Mouse (Mus musculus): ENCODE measurements at regions not wholly inside any gene's neighbourhood (a gene's known extent, or its start where the extent isn't known, plus 50 kb on each side); places are given as distances from the start of the nearest gene placed in this dataset.

GRCm38 (mm10) chr13:26061322-26061721 is 708.6 kb downstream of the Hdgfl1 start:
- no peak for DNase-seq

DNA sequence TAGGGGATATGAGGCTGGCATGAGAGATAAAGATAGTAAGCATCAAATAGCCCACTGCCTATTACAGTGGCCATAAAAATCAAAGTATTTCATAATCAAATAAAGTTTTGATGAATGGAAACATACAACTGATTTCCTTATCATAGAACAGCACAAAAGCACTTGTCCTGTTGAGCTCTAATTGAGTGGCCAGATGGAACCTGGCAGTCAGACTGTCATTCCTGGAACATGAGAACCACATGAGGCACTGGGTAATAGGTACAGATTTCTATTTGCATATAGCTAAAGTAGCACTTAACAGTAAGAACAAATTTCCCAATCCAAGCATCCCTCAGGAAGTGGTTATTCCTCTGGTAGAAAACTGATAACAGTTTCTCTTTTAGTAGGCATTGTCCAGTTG is 732.3 kb downstream of the Hdgfl1 start:
- no peak for DNase-seq

DNA sequence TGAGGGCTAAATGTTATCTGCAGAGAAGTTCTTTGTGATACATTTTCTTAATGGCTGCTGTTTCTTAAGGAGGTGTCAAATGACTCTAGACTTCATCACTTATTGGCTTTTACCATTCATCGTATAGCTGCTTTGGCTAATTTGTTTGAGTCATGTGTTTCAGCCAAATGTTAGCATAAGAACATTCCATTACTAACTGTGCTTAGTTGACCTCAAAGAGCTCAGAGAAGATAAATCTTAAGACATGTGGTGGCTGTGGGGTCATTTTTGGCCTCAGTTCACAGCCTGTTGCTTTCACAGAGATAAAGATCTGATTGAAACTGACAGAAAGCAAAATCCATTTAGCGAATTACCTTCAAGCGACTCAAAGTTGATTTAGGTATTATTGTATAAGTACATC is 743.6 kb downstream of the Hdgfl1 start:
- DNase-seq = no peak

DNA sequence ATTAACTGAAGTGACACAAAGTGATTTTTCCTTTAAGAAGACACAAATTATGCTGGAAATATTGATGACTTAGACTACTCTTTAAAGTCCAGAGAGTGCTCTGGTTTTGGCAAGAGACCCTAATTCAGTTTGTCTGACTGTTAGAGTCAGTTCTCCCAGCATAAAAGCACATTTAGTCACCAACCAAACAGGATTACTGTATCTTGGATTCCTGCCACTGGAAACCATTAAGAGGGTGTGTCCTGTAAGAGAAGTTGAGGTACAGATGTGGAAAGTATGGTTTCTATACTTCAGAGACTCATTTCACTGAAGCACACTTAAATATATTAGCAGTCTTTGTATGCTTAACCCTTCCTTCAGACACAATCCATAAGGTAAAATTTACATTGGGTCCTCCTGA is 745.3 kb downstream of the Hdgfl1 start:
- DNase-seq = no peak

- no peak for DNase-seq
Observed at GRCm38 (mm10) chr13:26020491-26020890, 749.5 kb downstream of the Hdgfl1 start.

GRCm38 (mm10) chr13:26009131-26009530 is 738.8 kb upstream of the Nrsn1 start:
- DNase-seq = no peak

DNA sequence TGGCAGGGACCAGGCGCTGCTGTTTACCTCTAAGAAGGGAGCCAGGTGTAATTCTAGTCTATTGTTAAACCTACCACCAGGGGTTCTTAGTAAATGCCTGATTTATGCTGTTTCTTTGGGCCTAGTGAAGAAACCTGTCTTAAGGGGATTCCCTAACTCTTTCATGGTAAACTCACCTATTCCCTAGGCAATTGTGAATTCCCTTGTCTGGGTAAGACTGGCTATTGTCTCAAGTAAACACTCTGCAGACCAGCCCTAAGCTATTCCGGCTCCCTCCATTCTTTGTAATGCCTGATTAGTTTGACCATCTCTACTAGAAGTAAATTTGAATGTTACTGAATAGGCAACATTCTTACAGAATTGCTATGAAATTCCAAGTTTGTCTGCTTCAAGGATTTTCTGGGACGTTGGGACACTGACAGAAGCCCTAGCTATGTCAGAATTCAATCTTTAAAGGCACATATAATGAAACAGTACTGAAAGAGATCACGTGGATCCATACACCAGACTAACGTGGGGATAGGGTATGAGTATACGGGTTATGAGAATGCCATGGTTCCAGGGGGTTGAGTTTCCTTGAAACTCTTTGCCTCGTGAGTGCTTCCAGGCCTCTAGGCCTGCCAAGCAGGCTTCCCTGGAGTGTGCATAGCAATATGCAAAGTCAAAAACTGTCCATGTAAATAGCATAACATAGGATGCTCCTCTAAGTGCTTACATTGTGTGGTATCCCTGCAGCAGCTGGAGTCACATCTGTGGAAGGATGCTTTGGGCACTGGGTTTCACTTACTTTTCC is 734.7 kb upstream of the Nrsn1 start:
- DNase-seq = no peak

GRCm38 (mm10) chr13:25993526-25993925 is 723.2 kb upstream of the Nrsn1 start:
- no peak for DNase-seq

DNA sequence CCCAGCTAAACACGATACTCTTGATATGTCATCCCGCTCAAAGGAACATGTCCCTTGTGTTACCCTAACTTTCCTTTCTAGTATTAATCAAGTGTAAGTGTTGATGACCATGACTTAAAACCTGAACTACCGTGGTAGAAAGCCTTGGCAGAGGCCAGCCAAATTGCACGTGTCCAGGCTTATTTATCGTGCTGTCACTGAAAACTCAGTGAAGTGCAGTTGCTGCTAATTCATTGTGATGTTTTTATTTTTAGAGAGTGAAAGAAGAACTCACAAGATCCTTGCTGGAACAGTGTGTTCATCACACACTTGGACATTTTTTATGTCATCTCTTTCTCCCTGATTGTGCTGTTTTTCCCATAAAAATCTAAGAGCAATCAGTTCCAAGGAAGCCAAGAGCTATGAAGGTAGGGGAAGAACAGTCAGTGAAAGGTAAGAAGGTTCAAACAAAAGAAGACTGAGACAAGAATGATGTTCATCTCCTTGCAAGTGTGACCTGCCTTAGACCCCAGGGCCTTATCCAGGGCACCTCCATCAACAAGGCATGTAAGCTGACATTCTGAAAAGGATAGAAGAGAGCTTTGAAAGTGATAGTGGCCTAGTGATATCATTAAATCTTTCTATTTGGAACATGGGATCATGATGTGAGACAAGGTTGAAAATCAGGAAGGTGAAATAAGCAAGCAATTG is 718.9 kb upstream of the Nrsn1 start:
- no peak for DNase-seq

DNA sequence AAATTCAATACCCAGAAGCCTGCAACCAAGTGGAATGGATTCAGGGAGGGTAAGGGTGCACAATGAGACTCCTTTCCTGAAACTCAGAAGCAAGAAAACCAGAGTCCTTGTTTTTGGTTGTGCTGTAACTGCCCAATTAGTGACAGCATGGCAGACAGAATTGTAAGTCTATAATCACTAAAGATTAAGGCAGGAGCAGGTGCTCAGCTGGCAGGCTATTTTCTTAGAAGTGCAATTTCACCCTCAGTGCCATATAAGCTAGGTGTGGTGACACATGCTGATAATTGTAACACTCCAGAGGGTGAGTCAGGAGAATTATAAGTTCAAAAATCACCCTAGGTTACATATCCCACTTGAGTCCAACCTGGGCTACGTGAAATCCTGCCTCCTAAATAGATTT is 714.2 kb upstream of the Nrsn1 start:
- no peak for DNase-seq

DNA sequence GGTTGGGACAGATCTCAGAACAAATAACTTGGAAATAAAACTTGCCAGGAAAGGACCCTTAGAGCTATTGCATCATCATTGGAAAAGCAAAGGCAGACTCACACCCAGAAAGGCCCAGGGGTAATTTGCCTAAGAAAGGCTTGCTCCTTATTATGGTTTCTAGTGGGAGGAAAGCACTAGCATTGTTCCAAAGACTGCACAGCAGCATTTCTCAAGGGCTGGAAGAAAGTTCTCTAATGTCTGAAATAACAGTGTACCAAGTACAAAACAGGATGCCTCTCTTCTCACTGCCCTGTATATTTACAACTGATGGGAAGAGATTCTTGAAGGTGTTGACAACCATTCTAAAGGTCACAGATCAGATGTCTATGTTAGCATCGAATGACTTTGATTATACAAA is 713.4 kb upstream of the Nrsn1 start:
- no peak for DNase-seq

- DNase-seq = no peak
Observed at GRCm38 (mm10) chr13:25978648-25979047, 708.3 kb upstream of the Nrsn1 start.

GRCm38 (mm10) chr13:25958592-25958991 is 688.3 kb upstream of the Nrsn1 start:
- no peak for DNase-seq

DNA sequence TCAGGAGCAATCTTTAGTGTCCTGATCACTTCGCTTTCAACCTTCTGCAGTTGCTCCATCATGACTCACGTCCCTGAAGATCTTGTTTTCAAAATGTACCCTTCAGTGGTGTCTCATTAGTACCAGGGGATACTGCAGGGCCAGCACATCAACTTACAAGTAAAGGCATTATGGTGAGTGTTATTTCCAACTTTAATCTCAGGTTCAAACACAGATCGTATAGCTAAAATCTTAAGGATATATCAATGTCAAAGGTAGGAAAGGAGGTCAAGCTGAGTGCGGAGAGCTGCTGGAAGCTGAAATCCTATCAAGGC is 687.8 kb upstream of the Nrsn1 start:
- DNase-seq = no peak

GRCm38 (mm10) chr13:25957451-25958152 is 687.3 kb upstream of the Nrsn1 start:
- no peak for DNase-seq

- no peak for DNase-seq
Observed at GRCm38 (mm10) chr13:25937631-25938030, 667.3 kb upstream of the Nrsn1 start.

- DNase-seq = no peak
Observed at GRCm38 (mm10) chr13:25933783-25934182, 663.5 kb upstream of the Nrsn1 start.

DNA sequence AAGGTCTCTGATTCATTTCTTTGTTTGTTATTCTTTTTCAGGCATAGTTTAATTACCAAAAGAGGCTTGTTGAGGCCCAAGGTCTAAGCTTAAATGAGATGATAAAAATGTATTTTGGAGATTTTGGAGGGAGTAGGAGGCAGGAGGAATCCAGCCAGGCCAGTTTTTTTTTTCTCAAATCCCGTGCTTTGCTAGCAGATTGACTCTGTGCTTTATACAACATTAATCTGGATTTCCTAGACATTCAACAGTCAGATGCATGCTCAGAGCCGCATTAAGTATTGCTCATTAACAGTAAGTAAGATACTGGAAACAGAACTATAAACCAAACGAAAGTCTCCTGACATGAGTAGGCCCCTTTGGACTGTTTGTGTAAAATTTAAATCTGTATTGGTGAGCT is 662.9 kb upstream of the Nrsn1 start:
- DNase-seq = no peak

DNA sequence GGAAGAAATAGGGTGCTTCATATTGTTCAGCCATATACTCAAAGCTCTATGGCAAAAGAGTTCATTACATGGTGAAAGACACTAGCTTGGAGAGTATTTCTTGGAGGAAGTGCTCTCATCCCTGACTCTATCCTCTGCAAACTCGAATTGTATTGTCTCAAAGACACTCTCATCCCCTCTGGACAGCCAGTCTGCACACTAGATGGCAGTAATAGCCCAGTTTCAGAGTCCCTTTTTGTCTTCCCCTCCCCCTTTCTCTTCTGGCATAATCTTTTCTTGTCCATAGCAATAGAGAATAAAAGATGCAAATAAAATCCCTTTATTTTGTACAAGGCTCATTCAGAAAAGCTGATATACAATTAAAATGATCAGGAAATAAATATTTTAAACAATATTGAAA is 662.5 kb upstream of the Nrsn1 start:
- DNase-seq = peak; percentile 2

GRCm38 (mm10) chr13:25932365-25932764 is 662.1 kb upstream of the Nrsn1 start:
- no peak for DNase-seq

GRCm38 (mm10) chr13:25925685-25926084 is 655.4 kb upstream of the Nrsn1 start:
- DNase-seq = no peak

- DNase-seq = no peak
Observed at GRCm38 (mm10) chr13:25899871-25900270, 629.6 kb upstream of the Nrsn1 start.

DNA sequence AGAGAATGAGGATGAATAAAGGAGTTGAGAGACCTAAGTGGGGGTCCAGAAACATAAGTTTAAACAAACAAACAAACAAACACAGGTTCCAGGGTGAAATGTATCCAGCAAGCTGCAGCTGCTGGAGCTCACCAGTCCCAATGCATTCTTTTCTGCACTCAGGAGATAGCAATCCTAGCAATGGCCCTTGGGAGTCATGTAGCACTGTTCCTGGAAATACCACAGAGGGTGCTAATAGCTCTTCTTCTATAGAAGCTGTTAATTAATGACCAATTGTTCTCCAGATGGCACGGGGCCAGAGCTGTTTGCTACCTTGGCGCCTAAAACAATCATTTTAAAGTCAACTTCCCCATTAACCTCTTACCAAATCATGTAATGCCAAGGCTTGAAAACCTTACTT is 622.8 kb upstream of the Nrsn1 start:
- no peak for DNase-seq

DNA sequence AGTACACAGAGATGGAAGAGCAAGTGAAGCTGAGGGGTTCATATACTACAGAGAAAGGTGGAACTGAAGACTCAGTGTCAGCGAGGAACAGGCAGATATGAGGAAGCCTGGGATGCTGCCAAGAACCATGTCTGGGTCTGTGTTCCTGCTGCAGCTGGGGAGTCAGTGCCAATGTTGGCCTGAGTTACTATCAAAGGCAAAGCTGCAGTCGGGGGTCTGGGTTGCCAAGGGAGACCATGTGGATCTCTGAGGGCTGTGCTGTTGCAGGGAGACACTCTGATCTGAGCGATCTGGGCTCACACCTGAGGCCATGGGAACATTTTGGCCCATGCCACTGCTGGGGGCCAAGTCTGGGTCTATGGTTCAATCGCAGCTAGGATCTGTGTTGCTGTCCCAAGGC is 612.5 kb upstream of the Nrsn1 start:
- no peak for DNase-seq

Measured in cerebellum, adult 11-12 months (tissue).